ENCODE assay signal across 14 mouse cellular contexts in genomic region chr16:25585070-25585454, GRCm38 (mm10).
DNase-seq lines count a peak whose midpoint lies in the region; ATAC-seq and TF ChIP-seq lines count a peak whose summit lies in the region.
"Had no signal": no experiment of that assay in that cellular context is flagged by ENCODE, and none has a peak within 500 bp of the region (broad histone marks: within the 10 kb centered on the region; RNA-seq: fewer than 3 reads in every experiment).

No protein-coding gene starts in this region.

- peak overlapping the region; percentile 35 for H3K4me2 ChIP-seq in heart, embryonic 12.5 days
- H3K4me2 ChIP-seq in limb, embryonic 15.5 days: no peak overlapping the region
- H3K4me2 ChIP-seq: midbrain, embryonic 11.5 days had no signal

- DNase-seq in heart, postnatal 10 days: no peak
- DNase-seq in layer of hippocampus, adult 2 months (ENCODE audit: low spot score in 2 of 2): peak in 1 of 2 experiments; percentile 6
- DNase-seq in layer of hippocampus, adult 11-12 months (ENCODE audit: low spot score): no peak
- DNase-seq in R1 (ENCODE audit: low read depth, low spot score): peak; percentile 66
- DNase-seq in urinary bladder, postnatal 36 days (ENCODE audit: low spot score in 2 of 2): no peak
- DNase-seq in right cerebral cortex, adult 18-20 months: no peak
- DNase-seq: adrenal gland, postnatal 25 days; cerebellum, postnatal 14 days; heart, adult 18-20 months; liver had no signal

- 0 out of 2 replicates have a peak, but pooled peaks cover 5% of the 10 kb centered on the region for H3K4me1 ChIP-seq in heart, embryonic 12.5 days (replicated peaks)
- peaks cover 5% of the 10 kb centered on the region; the same call in 1 of the 2 replicates for H3K4me1 ChIP-seq in limb, embryonic 15.5 days

- no peaks in the 10 kb centered on the region for H3K9me3 ChIP-seq in heart, embryonic 12.5 days (replicated peaks)
- H3K9me3 ChIP-seq in limb, embryonic 15.5 days: no peaks in the 10 kb centered on the region

- H3K27me3 ChIP-seq in heart, embryonic 12.5 days (replicated peaks): no peaks in the 10 kb centered on the region
- no peaks in the 10 kb centered on the region for H3K27me3 ChIP-seq in limb, embryonic 15.5 days

- no peaks in the 10 kb centered on the region for H3K36me3 ChIP-seq in heart, embryonic 12.5 days
- H3K36me3 ChIP-seq in limb, embryonic 15.5 days: no peaks in the 10 kb centered on the region

- no peak overlapping the region for H3K9ac ChIP-seq in heart, embryonic 12.5 days
- H3K9ac ChIP-seq in limb, embryonic 15.5 days: no peak overlapping the region

- 32% methylated on average over 7 of the region's 7 CpGs for WGBS in heart, embryonic 12.5 days
- WGBS in limb, embryonic 15.5 days: 41% methylated on average over 7 of the region's 7 CpGs

- no peak for ATAC-seq in heart, embryonic 12.5 days (ENCODE audit: insufficient number of reproducible peaks, low FRiP score)
- no peak for ATAC-seq in limb, embryonic 15.5 days (ENCODE audit: insufficient number of reproducible peaks, low FRiP score, low TSS enrichment, low read depth)
- ATAC-seq: hindbrain, embryonic 16.5 days had no signal

- H3K4me3 ChIP-seq in heart, embryonic 12.5 days: no peak overlapping the region
- H3K4me3 ChIP-seq in layer of hippocampus, adult 2 months: no peak overlapping the region
- H3K4me3 ChIP-seq in limb, embryonic 15.5 days: no peak overlapping the region

- TF ChIP-seq CTCF in layer of hippocampus, adult 2 months (conservative IDR thresholded peaks at IDR 0.05): no peak

- intact Hi-C loops in heart, postnatal 10 days (cut with DNase I): no loop called here

- no peak overlapping the region for H3K27ac ChIP-seq in heart, embryonic 12.5 days (ENCODE audit: poor library complexity, severe bottlenecking)
- peak overlapping the region; percentile 25; the same call in 1 of the 2 replicates for H3K27ac ChIP-seq in layer of hippocampus, adult 2 months
- H3K27ac ChIP-seq in limb, embryonic 15.5 days: peak overlapping the region; percentile 63
